Comparison of ENCODE assay signal across 8 mouse cellular contexts in genomic region chr17:78197111-78197510, GRCm38 (mm10). TPM values are rescaled to one million over a fixed set of nuclear protein-coding genes. Genes with fewer than 3 reads are reported as not detected.
DNase-seq lines count a peak whose midpoint lies in the region; ATAC-seq and TF ChIP-seq lines count a peak whose summit lies in the region.

No protein-coding gene starts in this region.

- peak; percentile 86 for TF ChIP-seq CTCF in kidney, postnatal 0 days (IDR thresholded peaks at IDR 0.05; ENCODE audit: low read depth)

- no peak for ATAC-seq in hindbrain, embryonic 11.5 days (ENCODE audit: low FRiP score)
- ATAC-seq in hindbrain, embryonic 16.5 days = no peak
- ATAC-seq in kidney, postnatal 0 days (replicated peaks; ENCODE audit: low FRiP score, low read depth) = no peak
- peak; percentile 40; the same call in 1 of the 2 replicates for ATAC-seq in monocyte, adult 5-6 weeks (replicated peaks; ENCODE audit: insufficient number of reproducible peaks, low FRiP score, low TSS enrichment, poor library complexity, severe bottlenecking)

- no peak overlapping the region for H3K9ac ChIP-seq in hindbrain, embryonic 11.5 days (ENCODE audit: low read depth, low read length)
- H3K9ac ChIP-seq in hindbrain, embryonic 16.5 days (ENCODE audit: low read depth, low read length) = no peak overlapping the region
- H3K9ac ChIP-seq in kidney, postnatal 0 days (ENCODE audit: low read depth, low read length) = no peak overlapping the region

- H3K4me1 ChIP-seq in hindbrain, embryonic 11.5 days (replicated peaks; ENCODE audit: control insufficient read depth, insufficient read depth, low read length) = no peaks in the 10 kb centered on the region
- H3K4me1 ChIP-seq in hindbrain, embryonic 16.5 days (ENCODE audit: control insufficient read depth, insufficient read depth, low read depth, low read length) = peaks cover 7% of the 10 kb centered on the region; the same call in 1 of the 2 replicates
- H3K4me1 ChIP-seq in kidney, postnatal 0 days (replicated peaks; ENCODE audit: insufficient read depth, low read length) = peaks cover 11% of the 10 kb centered on the region

- H3K4me3 ChIP-seq in hindbrain, embryonic 11.5 days (ENCODE audit: low read depth, low read length) = no peak overlapping the region
- no peak overlapping the region for H3K4me3 ChIP-seq in hindbrain, embryonic 16.5 days (ENCODE audit: low read length)
- H3K4me3 ChIP-seq in kidney, postnatal 0 days (replicated peaks; ENCODE audit: low read depth, low read length) = no peak overlapping the region

- H3K4me2 ChIP-seq in hindbrain, embryonic 11.5 days (replicated peaks; ENCODE audit: low read depth, low read length) = no peak overlapping the region
- H3K4me2 ChIP-seq in hindbrain, embryonic 16.5 days (ENCODE audit: low read length) = no peak overlapping the region
- H3K4me2 ChIP-seq in kidney, postnatal 0 days (ENCODE audit: low read length) = no peak overlapping the region

- DNase-seq in hindbrain, embryonic 11.5 days (ENCODE audit: low spot score) = peak; percentile 61
- DNase-seq in 3T3-L1 (ENCODE audit: low read depth, low spot score) = peak; percentile 72
- DNase-seq in adrenal gland, adult 2 months = peak; percentile 71
- peak; percentile 74 for DNase-seq in embryo, embryonic 11 days
- peak; percentile 87 for DNase-seq in kidney, postnatal 0 days (ENCODE audit: low spot score)
- DNase-seq in c-Kit-positive CD71-positive TER-119-positive erythroid progenitor cells, embryonic 14.5 days (ENCODE audit: low spot score) = no peak

- no peaks in the 10 kb centered on the region for H3K36me3 ChIP-seq in hindbrain, embryonic 11.5 days (ENCODE audit: control insufficient read depth, insufficient read depth, low read length)
- no peaks in the 10 kb centered on the region for H3K36me3 ChIP-seq in hindbrain, embryonic 16.5 days (ENCODE audit: control insufficient read depth, insufficient read depth, low read length)
- no peaks in the 10 kb centered on the region for H3K36me3 ChIP-seq in kidney, postnatal 0 days (ENCODE audit: insufficient read depth, low read length)

- H3K27ac ChIP-seq in hindbrain, embryonic 11.5 days (ENCODE audit: low read depth, low read length) = no peak overlapping the region
- H3K27ac ChIP-seq in hindbrain, embryonic 16.5 days (ENCODE audit: low read depth, low read length) = no peak overlapping the region
- H3K27ac ChIP-seq in kidney, postnatal 0 days = no peak overlapping the region

- 0 out of 2 replicates have a peak, but pooled peaks cover 2% of the 10 kb centered on the region for H3K27me3 ChIP-seq in hindbrain, embryonic 11.5 days (ENCODE audit: control insufficient read depth, insufficient read depth, low read length)
- no peaks in the 10 kb centered on the region for H3K27me3 ChIP-seq in hindbrain, embryonic 16.5 days (replicated peaks; ENCODE audit: control insufficient read depth, insufficient read depth, low read length)
- no peaks in the 10 kb centered on the region for H3K27me3 ChIP-seq in kidney, postnatal 0 days (ENCODE audit: insufficient read depth, low read length)

- no peaks in the 10 kb centered on the region for H3K9me3 ChIP-seq in hindbrain, embryonic 11.5 days (ENCODE audit: control insufficient read depth, low read length)
- no peaks in the 10 kb centered on the region for H3K9me3 ChIP-seq in hindbrain, embryonic 16.5 days (ENCODE audit: control insufficient read depth, low read length)
- H3K9me3 ChIP-seq in kidney, postnatal 0 days (replicated peaks; ENCODE audit: low read length) = no peaks in the 10 kb centered on the region

- WGBS in hindbrain, embryonic 11.5 days = 24% methylated on average over 7 of the region's 7 CpGs
- WGBS in hindbrain, embryonic 16.5 days = 25% methylated on average over 7 of the region's 7 CpGs
- 22% methylated on average over 7 of the region's 7 CpGs for WGBS in kidney, postnatal 0 days

RNA-seq across cellular contexts. Expression of gene Crim1, which starts 2.9 kb away (rescaled TPM):
- polyA plus RNA-seq in hindbrain, embryonic 11.5 days (2014; fragmentation: Nextera tagmentation; extraction: Ambion mirVana) = 5.8 TPM in 2 replicates
- polyA plus RNA-seq in hindbrain, embryonic 16.5 days (2015; fragmentation: Nextera tagmentation; extraction: Ambion mirVana) = 12.6 and 13.4 TPM in 2 replicates
- 10 to 100 TPM; 30.8 to 32.5 TPM for total RNA-seq in adrenal gland, adult 2 months (2021)
- 12.9 and 18.8 TPM in 2 replicates for polyA plus RNA-seq in adrenal gland, adult 2 months (2012; rRNA removed)
- polyA plus RNA-seq in kidney, postnatal 0 days (2015; fragmentation: Nextera tagmentation; extraction: Ambion mirVana) = 8.4 TPM in 2 replicates
- 8.2 to 23.1 TPM (median 10.1 TPM) in 3 replicates for total RNA-seq in monocyte, adult 5-6 weeks (2017)
